Mouse (Mus musculus): ENCODE data around the gene Cep41. TPM values are rescaled to one million over a fixed set of nuclear protein-coding genes. Genes with fewer than 3 reads are reported as not detected.

Gene Cep41
- total RNA-seq, 2 experiments from 2014 or later = 2.5 to 2.7 TPM

- intact Hi-C loops (cut with DNase I) = no loop called here
- peak; percentile 19 to 23 for DNase-seq
These were observed 18.2 kb downstream of the Cep41 start for GRCm38 (mm10) chr6:30675281-30675771.

- intact Hi-C loops (cut with DNase I) = no loop called here
- no peak for DNase-seq
These were observed 18.8 kb downstream of the Cep41 start for GRCm38 (mm10) chr6:30674714-30675280.

GRCm38 (mm10) chr6:30673764-30674561 is 19.6 kb downstream of the Cep41 start:
- peak in 1 of 2 experiments; percentile 31 for DNase-seq
- intact Hi-C loops (cut with DNase I) = no loop called here

- intact Hi-C loops (cut with DNase I) = no loop called here
These were observed 21.9 kb downstream of the Cep41 start for GRCm38 (mm10) chr6:30671696-30672095.

GRCm38 (mm10) chr6:30667585-30667984 is 26.0 kb downstream of the Cep41 start:
- DNase-seq = no peak
- intact Hi-C loops (cut with DNase I) = no loop called here

More at GRCm38 (mm10) chr6:30671696-30672095, 21.9 kb downstream of the Cep41 start:
- no peak for DNase-seq

GRCm38 (mm10) chr6:30666043-30666442 is 27.5 kb downstream of the Cep41 start:
- DNase-seq = no peak
- intact Hi-C loops (cut with DNase I) = no loop called here

- no peak for DNase-seq
- intact Hi-C loops (cut with DNase I) = no loop called here
These were observed 28.3 kb downstream of the Cep41 start for GRCm38 (mm10) chr6:30665296-30665695.

- DNase-seq = no peak
- intact Hi-C loops (cut with DNase I) = no loop called here
These were observed 28.8 kb downstream of the Cep41 start for GRCm38 (mm10) chr6:30664776-30665175.

GRCm38 (mm10) chr6:30658619-30659018 is 34.9 kb downstream of the Cep41 start:
- intact Hi-C loops (cut with DNase I) = no loop called here
- DNase-seq = no peak

- DNase-seq = no peak
- intact Hi-C loops (cut with DNase I) = no loop called here
These were observed 36.3 kb downstream of the Cep41 start for GRCm38 (mm10) chr6:30657279-30657678.

GRCm38 (mm10) chr6:30654932-30655331 is 38.6 kb downstream of the Cep41 start:
- intact Hi-C loops (cut with DNase I) = loop anchor here (5.0 kb wide), 1 partner anchor 103 kb away; no protein-coding TSS in a partner anchor
- DNase-seq = no peak

GRCm38 (mm10) chr6:30654402-30654859 is 39.1 kb downstream of the Cep41 start:
- DNase-seq = no peak
- intact Hi-C loops (cut with DNase I) = loop anchor here (5.0 kb wide), 1 partner anchor 102 kb away; no protein-coding TSS in a partner anchor

- DNase-seq = no peak
- intact Hi-C loops (cut with DNase I) = loop anchor here (5.0 kb wide), 1 partner anchor 101 kb away; no protein-coding TSS in a partner anchor
These were observed 40.0 kb downstream of the Cep41 start for GRCm38 (mm10) chr6:30653518-30653917.

GRCm38 (mm10) chr6:30652425-30653188 is 40.9 kb downstream of the Cep41 start:
- intact Hi-C loops (cut with DNase I) = loop anchor here (5.0 kb wide), 1 partner anchor 100 kb away; no protein-coding TSS in a partner anchor
- no peak for DNase-seq

GRCm38 (mm10) chr6:30649651-30650296 is 43.8 kb downstream of the Cep41 start:
- DNase-seq = no peak
- intact Hi-C loops (cut with DNase I) = loop anchor here (5.0 kb wide), 1 partner anchor 97 kb away; no protein-coding TSS in a partner anchor

- no peak for DNase-seq
- intact Hi-C loops (cut with DNase I) = no loop called here
These were observed 48.2 kb downstream of the Cep41 start for GRCm38 (mm10) chr6:30645379-30645778.

- intact Hi-C loops (cut with DNase I) = no loop called here
- DNase-seq = no peak
These were observed 49.1 kb downstream of the Cep41 start for GRCm38 (mm10) chr6:30644462-30644861.

- DNase-seq = no peak
- intact Hi-C loops (cut with DNase I) = no loop called here
These were observed 49.7 kb downstream of the Cep41 start for GRCm38 (mm10) chr6:30643694-30644460.

- intact Hi-C loops (cut with DNase I) = no loop called here
- no peak for DNase-seq
These were observed 54.8 kb downstream of the Cep41 start, which contains the start of gene Cpa1 for GRCm38 (mm10) chr6:30638674-30639268. Gene Cpa1 (plus strand): TSS chr6:30639218.

Measured in heart, postnatal 36 days (tissue).